Mouse (Mus musculus) testis, adult 2 months (tissue): ENCODE data around the gene Vps52. TPM values are rescaled to one million over a fixed set of nuclear protein-coding genes. Genes with fewer than 3 reads are reported as not detected.
"Not testable (repeated sequence)": the region's sequence is repeated elsewhere in the genome, so short reads cannot be mapped to it uniquely, and the experiment has no call there.

Source experiments
- H3K27ac ChIP-seq: fragments of 200-500 bp; 2 replicates; pipeline ENCODE4 v1.5.1; 2012; ENCODE audit warnings: low read depth, low read length; ENCODE audit not compliant: control insufficient read depth, insufficient read depth
- H3K27me3 ChIP-seq: fragments of 200-500 bp; 2 replicates; pipeline ENCODE4 v1.6.1; 2012; ENCODE audit warnings: mild to moderate bottlenecking, low read length, moderate library complexity; ENCODE audit not compliant: control insufficient read depth, insufficient read depth
- H3K36me3 ChIP-seq: fragments of 200-500 bp; 2 replicates; pipeline ENCODE4 v1.6.1; 2012; ENCODE audit warnings: mild to moderate bottlenecking, low read length; ENCODE audit not compliant: control insufficient read depth, insufficient read depth
- H3K4me1 ChIP-seq: fragments of 200-500 bp; 2 replicates; pipeline ENCODE4 v1.6.1; 2012; ENCODE audit warnings: low read length; ENCODE audit not compliant: control insufficient read depth, insufficient read depth
- H3K4me3 ChIP-seq: fragments of 200-500 bp; 2 replicates; pipeline ENCODE4 v1.5.1; 2012; ENCODE audit warnings: low read depth, mild to moderate bottlenecking, low read length, moderate library complexity, mixed read lengths; ENCODE audit not compliant: control insufficient read depth
- CTCF ChIP-seq: fragments of 200-500 bp; IDR thresholded peaks from 2 replicates; pipeline ENCODE4 v1.5.1; 2012; ENCODE audit warnings: low read depth, mild to moderate bottlenecking, inconsistent platforms, low read length, moderate library complexity; ENCODE audit not compliant: control insufficient read depth, insufficient read depth, insufficient replicate concordance
- POLR2A ChIP-seq: fragments of 200-500 bp; IDR thresholded peaks from 2 replicates; pipeline ENCODE4 v1.6.1; 2012; ENCODE audit warnings: low read depth, mild to moderate bottlenecking, inconsistent platforms, low read length, moderate library complexity; ENCODE audit not compliant: control insufficient read depth
- polyA plus RNA-seq: library from polyadenylated mRNA; depleted of rRNA; stranded (reverse); fragments of >200 nt; gene quantifications from 2 replicates; pipeline ENCODE4 v1.2.3, GENCODE M21; 2012

Gene Vps52
- polyA plus RNA-seq, 1 experiment, result 45.7 TPM

DNA sequence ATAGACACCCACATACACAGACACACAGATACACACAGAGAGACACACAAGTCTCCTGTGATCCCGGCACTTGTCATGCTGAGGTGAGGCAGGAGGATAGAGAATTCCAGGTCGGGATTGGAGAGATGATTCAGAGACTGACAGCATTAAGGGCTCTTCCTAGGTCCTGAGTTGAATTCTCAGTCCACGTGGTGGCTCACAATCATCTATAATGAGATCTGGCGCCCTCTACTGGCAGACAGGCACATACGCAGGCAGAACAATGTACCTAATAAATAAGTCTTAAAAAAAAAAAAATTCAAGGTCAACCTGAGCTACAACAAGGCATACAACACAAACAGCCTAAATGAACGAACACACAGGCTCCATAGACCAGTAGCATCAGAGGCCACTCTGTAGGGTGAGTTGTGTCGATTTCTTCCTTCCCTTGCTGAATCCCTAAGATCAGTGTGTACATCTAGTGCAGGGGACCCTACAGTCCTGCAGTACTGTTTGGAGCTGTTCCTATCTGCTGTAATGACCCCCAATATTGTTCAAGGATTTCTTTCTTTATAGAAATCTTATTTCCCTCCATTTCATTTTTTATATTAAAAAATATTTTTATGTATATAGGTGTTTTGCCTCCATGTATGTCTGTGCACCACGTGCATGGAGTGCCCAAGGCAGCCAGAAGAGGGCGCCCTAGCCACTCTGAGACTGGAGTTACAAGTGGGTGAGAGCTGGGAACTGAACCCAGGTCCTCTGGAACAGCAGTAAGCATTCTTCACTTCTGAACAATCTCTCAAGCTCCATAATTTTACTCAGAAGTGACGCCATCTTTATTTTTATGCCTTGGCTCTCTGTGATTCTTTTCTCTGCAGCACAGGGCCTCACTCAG, 36.4 kb downstream of the Vps52 start:
- H3K27ac ChIP-seq, result no peak overlapping the region
- H3K36me3 ChIP-seq, result no peaks in the 10 kb centered on the region
- H3K4me3 ChIP-seq, result no peak overlapping the region
- TF ChIP-seq CTCF (peak; percentile 51; the same call in 1 of the 2 replicates), POLR2A (no peak)
- H3K27me3 ChIP-seq, result no peaks in the 10 kb centered on the region
- H3K4me1 ChIP-seq, result no peaks in the 10 kb centered on the region

DNA sequence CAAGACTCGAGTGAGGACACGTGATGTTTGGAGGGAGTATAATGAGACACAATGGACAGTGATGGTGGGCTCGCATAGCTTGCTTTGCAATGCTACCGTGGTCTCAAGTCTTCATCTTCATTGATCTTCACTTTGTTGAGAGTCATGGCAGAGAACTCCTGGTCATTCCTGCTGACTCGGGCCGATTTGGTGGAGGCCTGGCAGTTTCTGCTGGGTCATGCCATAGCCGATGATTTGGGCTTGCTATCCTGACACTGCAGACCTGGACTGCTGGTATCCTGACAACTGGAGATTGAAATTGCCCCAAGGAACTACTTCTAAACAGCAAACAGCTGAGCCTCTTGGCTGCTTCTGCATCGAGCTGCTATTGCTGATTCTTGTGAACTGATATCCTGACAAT, 39.3 kb downstream of the Vps52 start:
- Histone ChIP-seq H3K27me3 (no peaks in the 10 kb centered on the region), H3K4me3 (no peak overlapping the region), H3K4me1 (peaks cover 5% of the 10 kb centered on the region), H3K27ac (no peak overlapping the region), H3K36me3 (no peaks in the 10 kb centered on the region)
- TF ChIP-seq POLR2A (no peak), CTCF (no peak)

DNA sequence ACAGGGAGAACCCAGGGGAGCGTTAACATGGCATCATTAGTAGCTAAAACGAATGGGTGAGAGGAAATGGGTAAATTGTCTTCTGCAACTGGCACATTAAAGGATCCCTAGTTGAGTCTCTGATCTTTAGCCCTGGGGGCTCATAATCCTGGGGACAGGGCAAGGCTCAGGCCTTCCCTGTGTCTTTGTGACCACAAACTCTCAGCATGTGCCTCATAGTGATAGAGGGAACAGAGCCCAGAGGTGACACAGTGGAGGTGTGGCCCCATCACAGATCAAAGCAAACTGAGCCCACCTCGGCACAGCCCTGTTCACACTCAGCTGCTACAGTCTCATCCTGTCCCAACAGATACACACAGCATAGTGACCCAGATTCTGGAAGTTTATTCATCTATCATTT, 40.0 kb downstream of the Vps52 start:
- no peaks in the 10 kb centered on the region for H3K27me3 ChIP-seq
- TF ChIP-seq POLR2A (no peak), CTCF (no peak)
- no peak overlapping the region for H3K27ac ChIP-seq
- peaks cover 9% of the 10 kb centered on the region for H3K4me1 ChIP-seq
- H3K36me3 ChIP-seq, result no peaks in the 10 kb centered on the region
- no peak overlapping the region for H3K4me3 ChIP-seq

DNA sequence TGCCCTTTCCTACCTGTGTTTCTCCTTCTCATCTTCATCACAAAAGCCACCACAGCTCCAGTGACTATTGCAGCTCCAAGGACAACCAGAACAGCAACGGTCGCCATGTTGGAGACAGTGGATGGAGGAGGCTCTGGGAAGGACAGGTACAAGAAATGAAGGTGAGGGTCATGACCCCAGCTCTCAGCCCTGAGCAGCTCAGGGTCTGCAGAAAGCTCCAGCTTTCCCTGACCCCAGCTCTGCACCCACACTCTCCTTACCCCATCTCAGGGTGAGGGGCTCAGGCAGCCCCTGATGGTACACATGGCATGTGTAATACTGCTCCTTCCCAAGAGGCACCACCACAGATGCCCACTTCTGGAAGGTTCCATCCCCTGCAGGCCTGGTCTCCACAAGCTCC, 41.4 kb downstream of the Vps52 start:
- H3K4me3 ChIP-seq, H3K27me3 ChIP-seq, H3K4me1 ChIP-seq, H3K36me3 ChIP-seq, H3K27ac ChIP-seq: not testable (repeated sequence)

DNA sequence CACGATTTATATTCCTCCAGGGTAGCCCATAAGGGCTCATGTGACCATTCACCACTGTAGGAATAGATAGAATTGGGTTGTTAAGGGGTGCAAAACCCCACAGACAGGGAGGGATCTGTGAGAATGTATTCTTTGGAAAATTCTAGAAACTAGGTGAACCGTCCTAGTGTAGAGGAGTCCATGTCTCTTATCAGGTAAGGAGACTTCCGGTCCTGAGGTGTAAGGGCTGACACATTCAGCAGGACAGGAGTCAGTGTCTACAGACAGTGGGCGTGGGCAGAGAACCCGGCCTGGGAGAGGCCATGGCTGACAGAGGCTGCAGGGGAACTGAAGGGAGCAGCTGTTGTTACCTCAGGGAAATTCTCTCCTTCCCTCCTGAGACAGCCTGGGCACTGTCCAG, 43.1 kb downstream of the Vps52 start:
- H3K27me3 ChIP-seq, H3K4me3 ChIP-seq, H3K27ac ChIP-seq, H3K36me3 ChIP-seq, H3K4me1 ChIP-seq: not testable (repeated sequence)

DNA sequence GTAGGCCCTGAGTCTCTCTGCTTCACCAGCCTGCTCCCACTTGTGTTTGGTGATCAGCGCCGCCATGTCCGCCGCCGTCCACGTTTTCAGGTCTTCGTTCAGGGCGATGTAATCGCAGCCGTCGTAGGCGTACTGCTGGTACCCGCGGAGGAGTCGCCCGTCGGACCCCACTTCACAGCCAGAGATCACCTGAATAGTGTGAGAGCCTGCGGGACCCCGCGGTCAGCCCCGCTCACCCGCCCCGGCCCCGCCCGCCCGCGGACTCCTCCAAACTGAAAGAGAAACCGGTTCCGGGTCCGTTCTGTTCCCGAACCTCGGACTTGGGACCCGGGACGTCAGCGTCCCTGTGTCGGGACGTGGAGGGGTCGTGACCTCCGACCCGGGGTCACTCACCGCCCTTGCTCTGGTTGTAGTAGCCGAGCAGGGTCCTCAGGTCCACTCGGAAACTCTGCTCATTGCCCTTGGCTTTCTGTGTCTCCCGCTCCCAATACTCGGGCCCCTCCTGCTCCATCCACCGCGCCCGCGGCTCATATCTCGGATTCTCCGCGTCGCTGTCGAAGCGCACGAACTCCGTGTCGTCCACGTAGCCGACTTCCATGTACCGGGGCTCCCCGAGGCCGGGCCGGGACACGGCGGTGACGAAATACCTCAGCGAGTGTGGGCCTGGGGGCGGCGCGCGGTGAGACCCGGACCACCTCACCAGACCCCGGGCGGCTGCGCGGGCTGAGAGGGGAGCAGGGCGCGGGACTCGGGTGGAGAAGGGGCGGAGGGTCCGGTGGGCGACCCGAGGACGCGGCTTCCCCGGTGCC, 43.9 kb downstream of the Vps52 start:
- Histone ChIP-seq H3K27ac (0 out of 2 replicates have a peak overlapping the region, but pooled peaks have one; percentile 25), H3K4me3 (peak overlapping the region; percentile 85)

DNA sequence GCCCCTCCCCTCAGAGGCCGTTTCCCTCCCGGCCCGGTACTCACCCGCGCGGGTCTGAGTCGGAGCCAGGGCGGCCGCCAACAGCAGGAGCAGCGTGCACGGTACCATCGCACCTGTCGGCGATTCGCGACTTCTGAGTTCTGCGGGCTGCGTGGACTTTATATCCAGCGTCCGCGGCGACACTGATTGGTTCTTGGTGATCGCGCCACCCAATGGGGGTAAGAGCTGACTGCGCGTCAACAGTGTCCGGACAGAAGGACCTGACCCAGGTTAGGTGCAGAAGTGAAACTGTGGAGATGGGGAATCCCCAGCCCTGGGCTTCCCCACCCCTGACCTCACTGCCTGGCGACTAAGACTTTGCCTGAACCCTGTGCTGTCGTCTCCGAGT, 44.5 kb downstream of the Vps52 start, which contains the start of gene H2-K1:
Gene H2-K1, minus strand, starts transcription at position 198 of the 388 bp plus-strand sequence.
- no peaks in the 10 kb centered on the region for H3K36me3 ChIP-seq
- 0 out of 2 replicates have a peak within 1 kb of the TSS, but pooled peaks have one; percentile 25 for H3K27ac ChIP-seq
- H3K4me1 ChIP-seq, result peaks cover 9% of the 10 kb centered on the region
- peak within 1 kb of the TSS; percentile 85 for H3K4me3 ChIP-seq
- TF ChIP-seq CTCF (no peak), POLR2A (peak; percentile 93)
- no peaks in the 10 kb centered on the region for H3K27me3 ChIP-seq

More for the DNA sequence above, 43.9 kb downstream of the Vps52 start:
- no peak for TF ChIP-seq CTCF
- no peak for TF ChIP-seq POLR2A
- H3K27me3 ChIP-seq, result no peaks in the 10 kb centered on the region
- no peaks in the 10 kb centered on the region for H3K36me3 ChIP-seq
- peaks cover 9% of the 10 kb centered on the region for H3K4me1 ChIP-seq

DNA sequence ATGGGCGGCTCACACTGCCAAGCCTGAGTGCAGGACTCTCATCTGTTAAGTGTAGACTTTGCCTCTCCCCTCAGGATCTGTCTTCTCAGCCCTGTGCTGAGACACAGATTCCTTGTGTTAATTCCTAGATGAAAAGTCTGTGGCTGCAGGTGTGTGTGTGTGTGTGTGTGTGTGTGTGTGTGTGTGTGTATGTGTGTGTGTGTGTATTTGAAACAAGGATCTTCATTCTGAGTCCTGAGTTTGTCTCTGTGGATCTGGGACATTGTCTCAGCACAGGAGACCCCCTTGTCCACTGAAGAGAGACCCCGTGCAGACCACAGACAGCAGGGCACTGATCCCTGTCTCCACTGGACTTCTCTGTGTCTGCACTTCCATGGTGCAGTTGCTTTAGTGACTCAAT, 45.2 kb downstream of the Vps52 start:
- not testable (repeated sequence) for H3K27ac ChIP-seq, H3K4me3 ChIP-seq, H3K36me3 ChIP-seq, H3K27me3 ChIP-seq, H3K4me1 ChIP-seq
